Mouse (Mus musculus) fibroblast of lung, adult 2 months (primary cell): Measurements from ENCODE around the gene Flg2.

ENCODE experiments used
- DNase-seq: peaks from one replicate; pipeline ENCODE4 v3.0.0-alpha.2; 2011; ENCODE audit warnings: low read depth

Flg2 gene

DNA sequence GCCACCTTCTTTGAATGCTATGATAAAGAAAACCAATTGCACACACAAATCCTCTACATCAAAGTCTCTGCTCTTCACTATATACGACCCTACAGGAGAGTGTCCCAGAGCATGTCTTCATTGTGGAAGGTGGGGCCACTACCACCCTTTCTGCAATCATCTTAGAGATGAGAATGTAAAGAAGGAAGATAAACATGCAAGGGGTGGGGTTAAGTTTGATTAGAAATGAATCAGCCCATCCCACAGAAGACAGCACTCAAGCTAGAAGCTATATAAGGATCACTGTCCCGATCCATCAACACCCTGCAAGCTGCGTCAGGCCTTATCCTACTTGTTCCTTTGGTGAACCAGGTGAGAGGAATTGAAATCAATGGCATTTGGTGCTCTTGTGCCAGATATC, at the start of gene Flg2:
Flg2 (plus strand) TSS at position 301 of the 400 bp plus-strand sequence.
- no peak for DNase-seq

DNA sequence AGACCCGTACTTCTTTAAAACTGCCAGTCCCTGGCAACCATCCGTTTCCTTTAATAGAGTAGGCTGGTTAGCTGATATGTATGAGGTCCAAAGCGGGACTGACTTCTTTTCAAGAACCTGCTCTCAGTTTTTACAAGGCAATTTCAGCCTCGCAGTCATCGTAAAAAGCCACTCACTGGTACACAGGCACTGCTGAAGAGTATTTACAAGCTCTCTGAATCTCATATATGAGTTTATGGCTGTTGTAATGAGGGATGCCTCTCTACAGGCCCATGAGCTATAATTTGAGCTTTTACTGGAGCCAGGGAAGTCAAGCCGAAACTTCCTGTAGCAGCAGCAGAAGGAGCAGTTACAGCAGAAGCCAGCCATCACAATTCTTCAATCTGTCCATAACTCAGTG, 34.6 kb upstream of the Flg2 start:
- no peak for DNase-seq

DNA sequence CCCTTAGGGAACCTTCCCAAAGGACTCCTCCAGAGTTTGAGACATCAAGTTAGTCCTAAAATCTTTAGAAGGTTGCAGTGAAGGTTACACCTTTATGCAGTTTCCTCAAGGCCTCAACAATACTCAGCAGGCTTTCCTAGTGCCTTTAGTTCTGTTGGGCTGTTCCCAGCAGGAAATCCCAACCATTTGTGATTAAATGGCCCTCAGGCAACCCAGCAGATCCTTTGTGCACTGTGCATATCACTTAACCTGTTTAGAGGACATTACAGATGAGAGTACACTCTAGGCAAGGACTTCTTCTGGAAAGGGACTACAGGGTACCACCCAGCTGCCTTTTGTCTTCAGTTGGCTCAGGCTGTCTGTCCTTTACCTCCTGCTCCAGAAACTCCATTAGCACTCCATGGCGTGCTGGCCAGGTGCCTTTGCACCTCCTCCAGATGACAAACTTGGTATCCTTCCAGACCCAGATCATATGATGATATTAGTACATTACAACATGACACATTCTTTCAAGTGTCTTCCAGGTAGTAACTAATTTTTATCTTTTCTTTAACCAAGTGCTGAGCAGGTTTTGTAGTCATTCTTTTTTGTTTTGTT, 34.0 kb upstream of the Flg2 start:
- no peak for DNase-seq

DNA sequence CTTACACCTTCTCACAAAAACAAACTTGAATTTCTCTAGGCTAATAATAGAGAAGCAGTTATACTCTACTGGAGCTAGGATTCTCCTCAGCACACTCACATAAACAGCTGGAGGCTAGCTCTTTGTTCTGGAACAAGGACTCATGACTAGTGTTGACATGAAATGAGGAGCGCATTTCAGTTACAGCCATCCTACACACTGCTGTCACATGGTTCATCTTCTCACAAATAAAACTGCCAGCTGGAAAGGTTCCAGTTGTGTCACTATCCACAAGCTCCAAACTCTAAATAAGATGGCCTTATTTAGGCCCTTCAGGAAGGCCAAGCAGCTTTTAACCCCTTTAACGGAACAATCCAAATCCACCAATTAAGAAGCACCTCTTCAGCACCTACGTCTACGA, 16.2 kb upstream of the Flg2 start:
- no peak for DNase-seq

DNA sequence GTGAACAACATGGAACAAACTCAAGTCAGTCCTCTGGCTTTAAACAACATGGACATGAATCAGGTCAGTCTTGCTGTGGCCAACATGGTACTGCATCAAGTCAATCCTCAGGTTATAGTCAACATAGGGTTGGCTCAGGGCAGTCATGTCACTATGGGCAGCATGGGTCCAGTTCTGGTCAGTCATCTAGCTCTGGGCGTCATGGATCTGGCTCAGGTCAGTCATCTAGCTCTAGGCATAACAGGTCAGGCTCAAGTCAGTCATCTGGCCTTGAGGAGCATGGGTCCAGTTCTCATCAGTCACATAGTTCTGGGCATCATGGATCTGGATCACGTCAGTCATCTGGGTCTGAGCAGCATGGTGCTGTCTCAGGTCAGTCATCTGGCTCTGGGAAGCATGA, 4.9 kb downstream of the Flg2 start:
- no peak for DNase-seq

DNA sequence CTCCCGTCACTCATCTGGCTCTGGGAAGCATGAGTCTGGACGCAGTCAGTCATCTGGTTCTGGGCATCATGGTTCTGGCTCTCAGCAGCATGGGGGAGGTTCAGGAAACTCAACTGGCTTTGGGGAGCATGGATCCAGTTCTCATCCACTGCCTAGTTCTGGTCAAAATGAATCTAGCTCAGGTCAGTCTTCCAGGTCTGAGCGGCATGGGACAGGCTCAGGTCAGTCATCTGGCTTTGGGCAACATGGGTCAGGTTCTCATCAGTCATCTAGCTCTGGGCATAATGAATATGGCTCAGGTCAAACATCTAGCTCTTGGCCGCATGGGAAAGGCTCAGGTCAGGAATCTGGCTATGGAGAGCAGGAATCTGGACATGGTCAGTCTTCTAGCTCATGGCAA, 5.4 kb downstream of the Flg2 start:
- DNase-seq: no peak
